Mouse (Mus musculus) midbrain, embryonic 16.5 days (tissue): ENCODE measurements around the gene Cul1. TPM values are rescaled to one million over a fixed set of nuclear protein-coding genes. Genes with fewer than 3 reads are reported as not detected.

ENCODE experiments used
- ATAC-seq: fragments of 200-750 bp; cut with Nextera tagmentation; 2 replicates; pipeline ENCODE4 v1.8.0; 2017; ENCODE audit warnings: moderate TSS enrichment
- H3K27ac ChIP-seq: fragments of 300-500 bp; sonication (generic); 2 replicates; pipeline ENCODE4 v1.5.1; 2014; ENCODE audit warnings: mild to moderate bottlenecking, low read length, mixed read lengths
- H3K27me3 ChIP-seq: fragments of 300-500 bp; sonication (generic); 2 replicates; pipeline ENCODE4 v1.6.1; 2014; ENCODE audit warnings: low read depth, low read length, mixed read lengths; ENCODE audit not compliant: control insufficient read depth, insufficient read depth
- H3K36me3 ChIP-seq: fragments of 300-500 bp; sonication (generic); 2 replicates; pipeline ENCODE4 v1.6.1; 2014; ENCODE audit warnings: mild to moderate bottlenecking, low read length, moderate library complexity, mixed read lengths; ENCODE audit not compliant: control insufficient read depth, insufficient read depth
- H3K4me1 ChIP-seq: fragments of 300-500 bp; sonication (generic); 2 replicates; pipeline ENCODE4 v1.6.1; 2014; ENCODE audit warnings: mild to moderate bottlenecking, low read length, mixed read lengths; ENCODE audit not compliant: control insufficient read depth, insufficient read depth
- H3K4me2 ChIP-seq: fragments of 300-500 bp; sonication (generic); 2 replicates; pipeline ENCODE4 v1.6.1; 2014; ENCODE audit warnings: mild to moderate bottlenecking, low read length, mixed read lengths
- H3K4me3 ChIP-seq: fragments of 300-500 bp; sonication (generic); 2 replicates; pipeline ENCODE4 v1.5.1; 2014; ENCODE audit warnings: low read depth, mild to moderate bottlenecking, low read length, moderate library complexity, mixed read lengths
- H3K9ac ChIP-seq: fragments of 300-500 bp; sonication (generic); 2 replicates; pipeline ENCODE4 v1.6.1; 2014; ENCODE audit warnings: low read depth, low read length, mixed read lengths
- H3K9me3 ChIP-seq: fragments of 300-500 bp; sonication (generic); replicated peaks from 2 replicates; pipeline ENCODE4 v1.6.1; 2014; ENCODE audit warnings: mild to moderate bottlenecking, low read length, mixed read lengths; ENCODE audit not compliant: control insufficient read depth, poor library complexity, severe bottlenecking
- WGBS: fragments of 180-500 bp; shearing (Covaris S2); extraction: QIAGEN DNeasy Blood & Tissue Kit; methylation state at CpG from one replicate; pipeline ENCODE4 v1.1.7; 2014; 5-methylcytosine and 5-hydroxymethylcytosine counted together
- polyA plus RNA-seq: library from polyadenylated mRNA; unstranded; fragments of >200 nt; fragmentation: Nextera tagmentation; extraction: Ambion mirVana; gene quantifications from 2 replicates; pipeline ENCODE4 v1.2.1, GENCODE M21; 2015

The Cul1 gene
- polyA plus RNA-seq, 1 experiment from 2014 or later, result 130 TPM

DNA sequence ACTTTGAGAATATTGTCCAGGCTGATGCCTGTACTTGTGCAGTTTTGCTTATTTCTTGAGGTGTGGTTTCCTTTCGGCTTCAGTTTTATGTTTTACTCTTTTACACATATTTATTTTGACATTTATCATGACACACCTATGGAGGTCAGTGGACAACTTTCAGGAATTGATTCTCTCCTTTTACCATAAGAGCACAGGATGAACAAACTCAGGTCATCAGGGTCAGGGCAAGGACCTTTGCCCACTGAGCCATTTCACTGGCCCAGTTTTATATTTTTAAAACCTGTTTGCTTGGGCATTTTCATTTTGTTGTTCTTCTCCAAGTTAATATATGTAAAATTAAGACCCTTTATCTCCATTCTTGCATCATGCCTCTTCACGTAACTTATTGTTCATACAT, 13.3 kb downstream of the Cul1 start:
- Histone ChIP-seq H3K4me1 (no peaks in the 10 kb centered on the region), H3K9ac (no peak overlapping the region), H3K4me3 (no peak overlapping the region), H3K9me3 (0 out of 2 replicates have a peak, but pooled peaks cover 2% of the 10 kb centered on the region), H3K27me3 (no peaks in the 10 kb centered on the region), H3K4me2 (no peak overlapping the region), H3K36me3 (no peaks in the 10 kb centered on the region), H3K27ac (no peak overlapping the region)
- 98% methylated on average over 2 of the region's 2 CpGs for WGBS
- no peak for ATAC-seq

DNA sequence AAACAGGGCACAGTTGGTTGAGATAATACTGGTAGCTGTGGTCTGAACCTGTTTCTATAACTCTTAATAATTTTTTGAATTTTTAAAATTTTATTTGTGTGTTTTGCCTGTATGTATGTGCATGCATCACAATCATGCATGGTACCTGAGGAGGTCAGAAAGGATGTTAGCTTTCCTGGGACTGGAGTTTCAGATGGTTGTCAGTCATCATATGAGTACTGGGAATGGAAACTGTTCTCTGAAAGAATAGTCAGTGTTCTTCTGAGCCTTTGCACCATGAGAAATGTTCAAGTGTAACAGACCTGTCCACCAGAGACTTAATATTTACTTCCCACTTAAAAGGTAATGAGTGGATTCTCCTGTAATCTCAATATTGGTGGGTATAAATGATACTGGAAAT, 13.9 kb downstream of the Cul1 start:
- Histone ChIP-seq H3K9me3 (0 out of 2 replicates have a peak, but pooled peaks cover 2% of the 10 kb centered on the region), H3K4me1 (no peaks in the 10 kb centered on the region), H3K27ac (no peak overlapping the region), H3K27me3 (no peaks in the 10 kb centered on the region), H3K36me3 (no peaks in the 10 kb centered on the region), H3K9ac (no peak overlapping the region), H3K4me2 (no peak overlapping the region), H3K4me3 (no peak overlapping the region)
- no peak for ATAC-seq

DNA sequence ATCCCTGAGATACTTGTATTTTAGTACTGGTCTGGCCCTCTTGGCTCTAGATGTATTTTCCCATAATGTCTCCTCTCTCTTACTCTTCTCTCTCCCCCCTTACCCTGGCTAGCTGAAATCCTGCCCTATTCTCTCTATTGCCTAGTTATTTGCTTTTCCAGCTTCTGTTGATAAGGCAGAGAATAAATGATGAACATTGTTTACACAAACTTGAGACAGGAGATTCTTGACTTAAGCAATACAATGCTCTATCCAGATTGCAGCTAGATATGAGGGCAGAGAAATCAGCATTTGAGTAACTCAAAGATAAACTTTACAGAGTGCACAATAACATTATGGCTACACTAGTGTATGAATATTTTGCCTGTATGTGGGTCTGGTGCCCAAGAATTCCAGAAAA, 16.6 kb downstream of the Cul1 start:
- H3K27me3 ChIP-seq, result no peaks in the 10 kb centered on the region
- no peak overlapping the region for H3K4me3 ChIP-seq
- H3K4me1 ChIP-seq, result no peaks in the 10 kb centered on the region
- H3K4me2 ChIP-seq, result no peak overlapping the region
- no peak overlapping the region for H3K27ac ChIP-seq
- 0 out of 2 replicates have a peak, but pooled peaks cover 2% of the 10 kb centered on the region for H3K9me3 ChIP-seq
- no peak overlapping the region for H3K9ac ChIP-seq
- no peaks in the 10 kb centered on the region for H3K36me3 ChIP-seq
- ATAC-seq, result no peak

DNA sequence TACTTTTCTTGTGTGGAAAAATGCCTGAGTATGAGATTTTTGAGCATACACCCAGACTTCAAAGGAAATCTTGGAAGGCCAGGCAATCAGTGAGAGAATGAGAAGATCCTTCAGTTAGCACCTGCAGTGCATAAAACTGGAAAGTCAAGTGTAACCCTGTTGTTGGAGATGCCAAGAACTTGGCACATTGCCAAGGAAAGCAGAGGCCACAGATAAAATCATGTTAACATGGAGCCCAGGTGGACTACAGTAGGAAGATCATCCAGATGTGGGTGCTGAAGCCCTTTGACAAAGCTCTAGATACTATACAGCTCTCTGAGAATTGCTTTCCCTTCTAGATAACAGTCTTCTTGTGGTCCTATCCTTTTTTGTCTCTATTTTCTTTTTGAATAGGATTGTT, 19.2 kb downstream of the Cul1 start:
- Histone ChIP-seq H3K9me3 (0 out of 2 replicates have a peak, but pooled peaks cover 2% of the 10 kb centered on the region), H3K9ac (no peak overlapping the region), H3K27me3 (no peaks in the 10 kb centered on the region), H3K4me3 (no peak overlapping the region), H3K4me2 (no peak overlapping the region), H3K4me1 (no peaks in the 10 kb centered on the region), H3K36me3 (no peaks in the 10 kb centered on the region), H3K27ac (no peak overlapping the region)
- ATAC-seq, result no peak

DNA sequence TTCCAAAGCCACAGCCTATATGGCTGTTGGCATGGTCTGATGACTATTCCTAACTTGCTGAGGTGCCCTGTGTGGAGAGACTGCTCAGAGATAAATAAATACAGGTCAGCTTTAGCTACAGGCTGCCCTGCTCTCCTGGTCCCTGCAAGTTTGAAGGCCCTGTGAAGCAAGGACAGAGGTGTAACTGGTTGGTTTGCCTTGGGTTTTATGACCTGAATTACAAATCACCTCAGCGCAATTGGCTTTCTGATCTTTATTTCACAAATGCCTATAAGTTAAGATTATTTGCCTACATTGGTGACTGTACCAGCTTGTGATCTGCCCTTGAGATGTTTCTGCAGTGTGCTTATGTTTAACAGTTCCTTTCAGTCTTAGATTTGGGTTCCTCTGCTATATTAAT, 28.8 kb downstream of the Cul1 start:
- no peaks in the 10 kb centered on the region for H3K9me3 ChIP-seq
- H3K4me3 ChIP-seq, result no peak overlapping the region
- no peak for ATAC-seq
- no peak overlapping the region for H3K4me2 ChIP-seq
- H3K27me3 ChIP-seq, result no peaks in the 10 kb centered on the region
- H3K4me1 ChIP-seq, result no peaks in the 10 kb centered on the region
- H3K9ac ChIP-seq, result no peak overlapping the region
- H3K27ac ChIP-seq, result no peak overlapping the region
- no peaks in the 10 kb centered on the region for H3K36me3 ChIP-seq
- 95% methylated on average over 1 of the region's 1 CpGs for WGBS

DNA sequence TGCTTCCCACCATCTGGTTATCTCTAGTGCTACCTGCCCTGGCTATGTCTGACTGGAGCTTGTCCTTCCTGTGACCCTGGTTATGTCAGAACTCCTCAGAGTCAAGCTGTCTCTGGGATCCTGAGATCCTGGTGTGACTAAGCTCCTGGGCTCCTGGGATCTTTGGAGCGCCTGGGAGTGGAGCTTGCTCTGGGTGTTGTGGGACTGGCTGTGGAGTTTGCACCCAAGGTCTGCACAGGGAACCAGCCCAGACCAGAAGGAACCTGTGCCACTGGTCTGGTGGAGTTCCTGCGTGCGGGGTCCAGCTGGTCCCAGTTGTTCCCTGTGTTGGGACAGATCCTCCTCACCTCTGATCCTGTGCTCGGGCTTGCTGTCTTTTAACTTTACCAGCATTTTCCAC, 41.4 kb downstream of the Cul1 start:
- no peak overlapping the region for H3K4me2 ChIP-seq
- no peaks in the 10 kb centered on the region for H3K9me3 ChIP-seq
- H3K9ac ChIP-seq, result no peak overlapping the region
- no peaks in the 10 kb centered on the region for H3K4me1 ChIP-seq
- ATAC-seq, result no peak
- WGBS, result 95% methylated on average over 4 of the region's 4 CpGs
- H3K27me3 ChIP-seq, result no peaks in the 10 kb centered on the region
- H3K27ac ChIP-seq, result no peak overlapping the region
- no peak overlapping the region for H3K4me3 ChIP-seq
- no peaks in the 10 kb centered on the region for H3K36me3 ChIP-seq

DNA sequence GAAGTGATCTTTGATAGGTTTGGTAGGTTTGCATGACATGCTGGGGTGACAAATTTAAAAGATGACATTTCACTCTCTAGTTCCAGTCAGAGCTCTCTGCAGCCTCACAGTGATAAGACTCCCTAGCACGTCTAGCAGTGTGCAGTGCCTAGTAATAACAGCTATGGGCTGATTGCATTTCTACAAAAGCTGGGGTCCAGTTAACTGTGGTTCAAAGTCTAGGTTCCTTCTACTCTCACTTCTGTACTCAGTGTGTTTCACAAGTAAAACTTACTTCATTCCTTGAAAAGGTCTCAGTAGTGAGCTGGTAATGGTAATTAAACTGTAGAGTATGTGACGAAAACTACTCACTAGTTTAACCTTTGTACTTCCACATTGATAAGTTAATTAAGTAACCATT, 66.8 kb downstream of the Cul1 start:
- WGBS, result 91% methylated on average over 2 of the region's 2 CpGs

DNA sequence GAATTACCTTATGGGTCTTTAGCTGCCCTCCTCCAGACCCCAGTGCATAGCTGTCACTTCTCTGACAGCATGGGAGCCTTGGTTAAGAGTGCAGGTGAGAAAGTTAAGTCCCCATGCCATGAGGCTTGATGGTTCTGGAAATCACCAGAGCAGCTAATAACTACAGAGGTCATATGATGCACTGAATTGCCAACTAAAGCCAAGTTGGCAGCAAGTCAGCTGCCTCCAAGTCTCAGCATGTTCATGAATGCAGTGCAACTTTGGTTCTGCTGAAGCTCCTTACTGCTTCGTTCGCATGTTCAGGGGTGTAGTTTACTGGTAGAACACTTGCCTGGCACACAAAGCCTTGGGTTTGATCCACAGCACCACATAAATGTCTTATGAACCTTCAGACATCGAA, 69.2 kb downstream of the Cul1 start:
- no peak overlapping the region for H3K4me2 ChIP-seq
- no peaks in the 10 kb centered on the region for H3K27me3 ChIP-seq
- no peak overlapping the region for H3K9ac ChIP-seq
- 97% methylated on average over 3 of the region's 3 CpGs for WGBS
- no peak overlapping the region for H3K4me3 ChIP-seq
- H3K36me3 ChIP-seq, result peaks cover 30% of the 10 kb centered on the region
- H3K27ac ChIP-seq, result no peak overlapping the region
- no peak for ATAC-seq
- H3K4me1 ChIP-seq, result no peaks in the 10 kb centered on the region
- H3K9me3 ChIP-seq, result no peaks in the 10 kb centered on the region

More for the DNA sequence above, 66.8 kb downstream of the Cul1 start:
- no peaks in the 10 kb centered on the region for H3K4me1 ChIP-seq
- peaks cover 37% of the 10 kb centered on the region for H3K36me3 ChIP-seq
- no peak overlapping the region for H3K4me2 ChIP-seq
- no peaks in the 10 kb centered on the region for H3K9me3 ChIP-seq
- no peak overlapping the region for H3K4me3 ChIP-seq
- no peak overlapping the region for H3K9ac ChIP-seq
- no peak for ATAC-seq
- H3K27me3 ChIP-seq, result no peaks in the 10 kb centered on the region
- H3K27ac ChIP-seq, result no peak overlapping the region

DNA sequence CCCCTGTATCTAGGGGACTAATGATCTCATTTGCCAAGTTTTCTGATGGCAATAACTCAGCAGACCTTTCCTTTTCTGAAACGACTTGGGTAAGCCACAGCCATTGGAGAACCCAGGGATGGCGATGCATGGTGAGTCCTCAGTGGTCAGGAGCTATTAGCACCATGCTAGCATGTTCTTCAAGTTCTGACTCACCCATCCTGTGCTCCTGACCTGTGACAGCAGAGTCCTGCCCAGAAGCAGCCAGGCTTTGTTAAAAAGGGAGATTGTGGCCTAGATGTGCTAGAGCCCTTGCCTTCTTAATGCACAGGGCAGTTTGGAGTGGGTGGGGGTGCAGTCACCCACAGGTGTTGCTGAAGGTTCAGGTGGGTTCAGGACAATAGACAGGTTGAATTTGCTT, 71.8 kb downstream of the Cul1 start:
- 87% methylated on average over 2 of the region's 2 CpGs for WGBS
- Histone ChIP-seq H3K27ac (no peak overlapping the region), H3K27me3 (no peaks in the 10 kb centered on the region), H3K4me3 (no peak overlapping the region), H3K36me3 (peaks cover 20% of the 10 kb centered on the region), H3K4me2 (no peak overlapping the region), H3K9ac (no peak overlapping the region), H3K4me1 (no peaks in the 10 kb centered on the region), H3K9me3 (no peaks in the 10 kb centered on the region)
- ATAC-seq, result no peak

DNA sequence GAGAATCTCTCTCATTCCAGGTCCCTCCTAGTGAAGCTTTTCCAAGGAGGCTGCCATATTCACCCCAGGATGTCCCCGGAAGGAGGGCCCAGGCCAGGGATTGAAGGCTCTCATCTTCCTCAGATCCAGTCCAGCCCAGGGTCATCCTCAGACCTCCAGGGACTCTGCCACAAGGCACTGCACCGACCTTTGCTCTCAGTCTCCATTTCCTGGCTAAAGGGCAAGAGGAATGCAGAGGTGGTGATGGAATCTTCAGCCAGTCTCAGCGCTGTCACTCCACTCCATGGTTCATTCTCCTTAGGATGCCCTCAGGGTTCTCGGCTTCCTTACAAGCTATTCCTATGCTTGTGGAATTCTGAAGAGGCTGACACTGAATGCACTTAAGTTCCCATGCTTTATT, 73.2 kb downstream of the Cul1 start:
- Histone ChIP-seq H3K36me3 (peaks cover 12% of the 10 kb centered on the region), H3K4me1 (no peaks in the 10 kb centered on the region), H3K9ac (no peak overlapping the region), H3K9me3 (no peaks in the 10 kb centered on the region), H3K27me3 (no peaks in the 10 kb centered on the region), H3K27ac (no peak overlapping the region), H3K4me2 (no peak overlapping the region), H3K4me3 (no peak overlapping the region)
- no peak for ATAC-seq
- 75% methylated on average over 4 of the region's 4 CpGs for WGBS
